Comparison of ENCODE assay signal across 8 mouse cellular contexts in the genomic region with DNA sequence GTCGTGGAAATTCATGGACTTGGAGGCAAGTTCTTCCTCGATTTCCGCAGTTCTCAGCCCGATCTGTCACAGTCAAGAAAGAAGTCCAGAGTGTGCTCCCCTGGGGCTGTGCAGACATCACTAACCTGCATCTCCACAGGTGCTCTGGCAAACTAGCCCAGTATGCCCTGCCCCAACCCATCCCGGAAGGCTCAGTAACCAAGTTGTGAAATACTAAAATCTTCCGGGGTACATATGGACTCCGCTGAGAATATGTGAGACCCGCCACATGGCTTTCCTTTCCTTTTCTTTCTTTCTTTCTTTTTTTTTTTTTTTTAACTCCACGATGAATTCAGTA. TPM values are rescaled to one million over a fixed set of nuclear protein-coding genes. Genes with fewer than 3 reads are reported as not detected.
DNase-seq lines count a peak whose midpoint lies in the region; ATAC-seq and TF ChIP-seq lines count a peak whose summit lies in the region.

No protein-coding gene starts in this region.

- no peaks in the 10 kb centered on the region for H3K36me3 ChIP-seq in heart, embryonic 10.5 days
- no peaks in the 10 kb centered on the region for H3K36me3 ChIP-seq in ES-E14 (ENCODE audit: control insufficient read depth, insufficient read depth, low read length, poor library complexity, severe bottlenecking)
- peaks cover 24% of the 10 kb centered on the region for H3K36me3 ChIP-seq in megakaryocyte, embryonic 14.5 days (replicated peaks; ENCODE audit: low read length)

- peak overlapping the region; percentile 75 for H3K4me3 ChIP-seq in heart, embryonic 10.5 days
- peak overlapping the region; percentile 77 to 92 for H3K4me3 ChIP-seq in ES-E14 (ENCODE audit: insufficient read depth in 1 of 2, low read depth in 1 of 2, low read length in 2 of 2, poor library complexity in 1 of 2, severe bottlenecking in 1 of 2)
- peak overlapping the region; percentile 95 for H3K4me3 ChIP-seq in megakaryocyte, embryonic 14.5 days (replicated peaks)

- H3K4me1 ChIP-seq in heart, embryonic 10.5 days: peaks cover 21% of the 10 kb centered on the region
- H3K4me1 ChIP-seq in ES-E14 (ENCODE audit: control insufficient read depth in 2 of 2, insufficient read depth in 2 of 2, low read length in 2 of 2, poor library complexity in 1 of 2): peaks cover 2 to 7% of the 10 kb centered on the region in 2 experiments; a peak in 2 of 4 replicates
- peaks cover 74% of the 10 kb centered on the region for H3K4me1 ChIP-seq in megakaryocyte, embryonic 14.5 days

- H3K27ac ChIP-seq in heart, embryonic 10.5 days: peak overlapping the region; percentile 98
- peak overlapping the region; percentile 84; the same call in 1 of the 2 replicates for H3K27ac ChIP-seq in ES-E14 (ENCODE audit: insufficient read depth, low read depth, low read length, poor library complexity, severe bottlenecking)

- DNase-seq in heart, embryonic 10.5 days (ENCODE audit: low spot score): no peak
- DNase-seq in heart, postnatal 14 days: no peak
- no peak for DNase-seq in ES-E14 (ENCODE audit: low read depth, low spot score)
- no peak for DNase-seq in urinary bladder, adult 18-20 months (ENCODE audit: low spot score in 2 of 2)
- DNase-seq in adrenal gland, postnatal 14 days: no peak
- no peak for DNase-seq in right cerebral cortex, postnatal 10 days (ENCODE audit: low spot score in 2 of 2)

- intact Hi-C loops in heart, postnatal 14 days (cut with DNase I): loop anchor here (2.0 to 10.0 kb wide), 5 partner anchors 44 to 546 kb away; a partner anchor contains a TSS

- no peaks in the 10 kb centered on the region for H3K9me3 ChIP-seq in heart, embryonic 10.5 days
- H3K9me3 ChIP-seq in ES-E14 (ENCODE audit: control insufficient read depth, insufficient read depth, low read depth, low read length): no peaks in the 10 kb centered on the region
- peaks cover 12% of the 10 kb centered on the region for H3K9me3 ChIP-seq in megakaryocyte, embryonic 14.5 days

- peak overlapping the region; percentile 87 for H3K9ac ChIP-seq in ES-E14 (ENCODE audit: insufficient read depth, low read depth, low read length, poor library complexity, severe bottlenecking)

- in situ Hi-C loops in ES-E14 (cut with MboI; ENCODE audit: low sequenced_read_pairs in 2 of 2, unreplicated experiment in 2 of 2): no loop called here

- 15% methylated on average over 9 of the region's 9 CpGs for WGBS in heart, embryonic 10.5 days

- no peaks in the 10 kb centered on the region for H3K27me3 ChIP-seq in heart, embryonic 10.5 days (ENCODE audit: insufficient read depth, poor library complexity, severe bottlenecking)
- no peaks in the 10 kb centered on the region for H3K27me3 ChIP-seq in megakaryocyte, embryonic 14.5 days (replicated peaks)

- peak; percentile 39 to 49; a peak in 3 of 4 replicates for ATAC-seq in hematopoietic stem cell, adult 5-6 weeks (replicated peaks in 1 of 2; ENCODE audit: insufficient read depth in 1 of 2, low FRiP score in 2 of 2, low TSS enrichment in 1 of 2, low read depth in 1 of 2, poor library complexity in 2 of 2, severe bottlenecking in 2 of 2)

TF ChIP-seq in ES-E14, 5 proteins besides CTCF, POLR2A, EP300 and RAD21:
- TF ChIP-seq ZNF384 (IDR thresholded peaks at IDR 0.05; ENCODE audit: low read depth, low read length): 0 out of 2 replicates have a peak, but pooled peaks have one; percentile 9
- TF ChIP-seq HCFC1 (IDR thresholded peaks at IDR 0.05; ENCODE audit: borderline replicate concordance, insufficient read depth, low read length): no peak
- TF ChIP-seq ZC3H11A (IDR thresholded peaks at IDR 0.05; ENCODE audit: borderline replicate concordance, low read depth, low read length): no peak
- TF ChIP-seq CHD2 (IDR thresholded peaks at IDR 0.05; ENCODE audit: low read depth, low read length): no peak
- TF ChIP-seq MAFK (IDR thresholded peaks at IDR 0.05; ENCODE audit: insufficient read depth, low read depth, low read length): no peak

RNA-seq across cellular contexts. Expression of a gene that starts 0.6 kb away (rescaled TPM):
- 31.0 and 32.6 TPM in 2 replicates for polyA plus RNA-seq in heart, embryonic 10.5 days (2016; fragmentation: Nextera tagmentation; extraction: Ambion mirVana)
- total RNA-seq in heart, postnatal 14 days (2021): 10 to 100 TPM; 11.2 to 15.0 TPM
- 13.7 and 17.3 TPM in 2 replicates for total RNA-seq in ES-E14 (2012; rRNA removed)
- total RNA-seq in hematopoietic stem cell, adult 5-6 weeks (2017): 15.5 and 33.3 TPM in 2 replicates
- polyA plus RNA-seq in megakaryocyte, embryonic 14.5 days (2012; ENCODE audit: insufficient read depth, low replicate concordance): 53.2 and 96.0 TPM in 2 replicates
- 21.4 and 26.5 TPM in 2 replicates for total RNA-seq in adrenal gland, postnatal 14 days (2021)

RNA-seq across cellular contexts. Expression of a gene that starts 43.0 kb away (rescaled TPM):
- polyA plus RNA-seq in heart, embryonic 10.5 days (2016; fragmentation: Nextera tagmentation; extraction: Ambion mirVana): 71.1 and 101 TPM in 2 replicates
- 10 to 100 TPM; 26.8 to 30.4 TPM for total RNA-seq in heart, postnatal 14 days (2021)
- total RNA-seq in ES-E14 (2012; rRNA removed): 104 and 150 TPM in 2 replicates
- 47.3 and 61.6 TPM in 2 replicates for total RNA-seq in hematopoietic stem cell, adult 5-6 weeks (2017)
- 98.6 and 161 TPM in 2 replicates for polyA plus RNA-seq in megakaryocyte, embryonic 14.5 days (2012; ENCODE audit: insufficient read depth, low replicate concordance)
- 39.0 and 46.6 TPM in 2 replicates for total RNA-seq in adrenal gland, postnatal 14 days (2021)
